Mouse (Mus musculus) spleen, adult 2 months (tissue): ENCODE measurements around the gene Zfp90. TPM values are rescaled to one million over a fixed set of nuclear protein-coding genes. Genes with fewer than 3 reads are reported as not detected.

ENCODE experiments used
- DNase-seq, 2 experiments: peaks; one replicate each; pipeline versions ENCODE4 v3.0.0 to v3.0.0-alpha.2; 2012 to 2021; ENCODE audit warnings: low spot score in 2 of 2, low read depth in 1 of 2
- H3K27ac ChIP-seq: fragments of 200-500 bp; 2 replicates; pipeline ENCODE4 v1.5.1; 2012; ENCODE audit warnings: low read length, inconsistent platforms; ENCODE audit not compliant: insufficient read depth
- H3K27me3 ChIP-seq: fragments of 200-500 bp; 2 replicates; pipeline ENCODE4 v1.6.1; 2012; ENCODE audit warnings: mild to moderate bottlenecking, moderate library complexity, low read length, inconsistent platforms; ENCODE audit not compliant: control insufficient read depth, insufficient read depth
- H3K36me3 ChIP-seq: fragments of 200-500 bp; 2 replicates; pipeline ENCODE4 v1.6.1; 2012; ENCODE audit warnings: mild to moderate bottlenecking, low read length, inconsistent platforms; ENCODE audit not compliant: control insufficient read depth, insufficient read depth
- H3K4me1 ChIP-seq: fragments of 200-500 bp; 2 replicates; pipeline ENCODE4 v1.6.1; 2011; ENCODE audit warnings: inconsistent platforms; ENCODE audit not compliant: control insufficient read depth, insufficient read depth, insufficient read length
- H3K4me3 ChIP-seq: fragments of 200-500 bp; 2 replicates; pipeline ENCODE4 v1.5.1; 2011; ENCODE audit warnings: mild to moderate bottlenecking, inconsistent platforms; ENCODE audit not compliant: insufficient read depth, insufficient read length; ENCODE audit errors: extremely low read depth
- CTCF ChIP-seq: fragments of 200-500 bp; IDR thresholded peaks from 2 replicates; pipeline ENCODE4 v1.5.1; 2011; ENCODE audit warnings: mild to moderate bottlenecking, inconsistent platforms; ENCODE audit not compliant: insufficient read depth, insufficient read length, insufficient replicate concordance; ENCODE audit errors: extremely low read depth
- POLR2A ChIP-seq: fragments of 200-500 bp; IDR thresholded peaks from 2 replicates; pipeline ENCODE4 v1.6.1; 2011; ENCODE audit warnings: low read depth, low read length, inconsistent platforms
- WGBS: fragments of 180-500 bp; shearing (Covaris S2); methylation state at CpG from one replicate; pipeline ENCODE4 v1.1.7; 2018; 5-methylcytosine and 5-hydroxymethylcytosine counted together
- polyA plus RNA-seq: library from polyadenylated mRNA; depleted of rRNA; stranded (reverse); fragments of >200 nt; gene quantifications from 2 replicates; pipeline ENCODE4 v1.2.3, GENCODE M21; 2012

Zfp90 gene
- polyA plus RNA-seq, 1 experiment = 2.2 TPM

GRCm38 (mm10) chr8:106379357-106379756 is 35.8 kb upstream of the Zfp90 start:
- DNase-seq = no peak
- Histone ChIP-seq H3K4me3 (no peak overlapping the region), H3K27ac (no peak overlapping the region), H3K36me3 (no peaks in the 10 kb centered on the region), H3K27me3 (no peaks in the 10 kb centered on the region), H3K4me1 (no peaks in the 10 kb centered on the region)
- no peak for TF ChIP-seq CTCF
- no peak for TF ChIP-seq POLR2A
- 39% methylated on average over 5 of the region's 5 CpGs for WGBS

GRCm38 (mm10) chr8:106381026-106381425 is 34.1 kb upstream of the Zfp90 start:
- no peaks in the 10 kb centered on the region for H3K27me3 ChIP-seq
- TF ChIP-seq POLR2A (no peak), CTCF (no peak)

GRCm38 (mm10) chr8:106387801-106388415 is 27.2 kb upstream of the Zfp90 start:
- WGBS = 82% methylated on average over 9 of the region's 9 CpGs
- H3K27ac ChIP-seq = no peak overlapping the region
- H3K4me1 ChIP-seq = no peaks in the 10 kb centered on the region
- no peaks in the 10 kb centered on the region for H3K27me3 ChIP-seq
- no peaks in the 10 kb centered on the region for H3K36me3 ChIP-seq
- TF ChIP-seq CTCF = no peak
- no peak overlapping the region for H3K4me3 ChIP-seq
- no peak for DNase-seq

More at GRCm38 (mm10) chr8:106381026-106381425, 34.1 kb upstream of the Zfp90 start:
- no peaks in the 10 kb centered on the region for H3K36me3 ChIP-seq
- H3K4me1 ChIP-seq = no peaks in the 10 kb centered on the region
- H3K4me3 ChIP-seq = no peak overlapping the region
- H3K27ac ChIP-seq = no peak overlapping the region
- 84% methylated on average over 6 of the region's 6 CpGs for WGBS
- DNase-seq = no peak

GRCm38 (mm10) chr8:106394493-106394892 is 20.6 kb upstream of the Zfp90 start:
- no peak for TF ChIP-seq CTCF
- no peak for TF ChIP-seq POLR2A
- Histone ChIP-seq H3K36me3 (no peaks in the 10 kb centered on the region), H3K4me1 (peaks cover 14% of the 10 kb centered on the region; the same call in 1 of the 2 replicates), H3K27ac (peak overlapping the region; percentile 4; the same call in 1 of the 2 replicates), H3K27me3 (no peaks in the 10 kb centered on the region), H3K4me3 (no peak overlapping the region)
- peak in 1 of 2 experiments; percentile 21 for DNase-seq
- WGBS = 25% methylated on average over 4 of the region's 4 CpGs

- H3K4me3 ChIP-seq = no peak overlapping the region
- no peaks in the 10 kb centered on the region for H3K27me3 ChIP-seq
- TF ChIP-seq POLR2A (no peak), CTCF (no peak)
- H3K36me3 ChIP-seq = no peaks in the 10 kb centered on the region
- H3K27ac ChIP-seq = no peak overlapping the region
- H3K4me1 ChIP-seq = peaks cover 7% of the 10 kb centered on the region; the same call in 1 of the 2 replicates
- WGBS = 58% methylated on average over 8 of the region's 8 CpGs
- no peak for DNase-seq
Measured at GRCm38 (mm10) chr8:106399694-106400093, 15.4 kb upstream of the Zfp90 start.

GRCm38 (mm10) chr8:106400181-106400580 is 14.9 kb upstream of the Zfp90 start:
- Histone ChIP-seq H3K27me3 (no peaks in the 10 kb centered on the region), H3K4me1 (peaks cover 6% of the 10 kb centered on the region; the same call in 1 of the 2 replicates), H3K4me3 (no peak overlapping the region), H3K36me3 (no peaks in the 10 kb centered on the region), H3K27ac (no peak overlapping the region)
- no peak for DNase-seq
- TF ChIP-seq POLR2A (no peak), CTCF (no peak)
- 71% methylated on average over 5 of the region's 5 CpGs for WGBS

- no peaks in the 10 kb centered on the region; the same call in 1 of the 2 replicates for H3K4me1 ChIP-seq
- TF ChIP-seq CTCF (peak; percentile 70; the same call in 1 of the 2 replicates), POLR2A (no peak)
- peak in 1 of 2 experiments; percentile 64 for DNase-seq
- H3K4me3 ChIP-seq = no peak overlapping the region
- H3K27me3 ChIP-seq = no peaks in the 10 kb centered on the region
- 36% methylated on average over 12 of the region's 12 CpGs for WGBS
- H3K36me3 ChIP-seq = no peaks in the 10 kb centered on the region
- H3K27ac ChIP-seq = no peak overlapping the region
Measured at GRCm38 (mm10) chr8:106403246-106403933, 11.7 kb upstream of the Zfp90 start.
